Mouse (Mus musculus) liver (tissue): ENCODE data around the gene Tubg2.

ENCODE experiments used
- DNase-seq: peaks from one replicate; pipeline ENCODE4 v3.0.0-alpha.2; 2020; ENCODE audit warnings: mixed read lengths

Tubg2 gene

GRCm38 (mm10) chr11:101199555-101199954 lies 43.8 kb downstream of the Tubg2 start:
- DNase-seq, result no peak

- peak; percentile 44 for DNase-seq
These were observed 45.3 kb downstream of the Tubg2 start for GRCm38 (mm10) chr11:101200986-101201385.
